Mouse (Mus musculus) lung, postnatal 0 days (tissue): ENCODE data around the gene Snrnp25.

Source experiments
- CTCF ChIP-seq: IDR thresholded peaks from 2 replicates; pipeline ENCODE4 v1.5.1; 2016; ENCODE audit warnings: antibody characterized with exemption, mild to moderate bottlenecking
- EP300 ChIP-seq: IDR thresholded peaks from 2 replicates; pipeline ENCODE4 v1.6.1; 2016; ENCODE audit warnings: antibody characterized with exemption, mild to moderate bottlenecking, control low read depth

DNA sequence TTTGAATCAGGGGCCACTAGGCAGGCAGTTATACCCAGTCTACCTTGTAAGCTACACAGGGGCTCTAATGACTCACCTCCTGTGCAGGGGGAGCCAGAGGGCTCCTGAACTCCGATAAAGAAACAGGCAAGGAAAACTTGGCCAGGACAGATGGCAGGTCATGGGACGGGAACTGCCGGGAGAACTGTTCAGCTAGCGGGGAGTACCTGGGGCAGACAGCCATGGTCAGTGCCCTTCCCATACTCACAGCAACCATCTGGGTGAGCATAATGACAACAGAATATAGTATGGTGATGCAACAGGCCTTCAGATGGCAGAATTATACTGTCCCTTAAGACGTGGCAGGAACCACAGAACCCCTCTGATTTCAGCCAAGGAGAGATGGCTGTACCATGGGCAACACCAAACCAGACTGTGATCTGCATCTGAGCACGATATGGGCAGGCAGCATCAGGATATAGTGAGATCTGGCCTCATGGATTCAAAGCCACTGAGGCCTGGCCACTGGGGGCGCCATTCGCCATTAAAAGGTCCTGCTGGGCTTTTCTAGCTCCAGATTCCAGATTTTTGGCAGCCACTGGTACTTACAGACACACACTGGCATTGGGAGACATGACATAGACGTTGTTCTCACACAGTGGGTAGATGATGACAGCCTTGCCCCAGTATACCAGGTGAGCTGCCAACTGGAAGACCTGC is 31.6 kb downstream of the Snrnp25 start:
- TF ChIP-seq CTCF (peak; percentile 79), EP300 (no peak)
